Mouse (Mus musculus): ENCODE results near the gene Sphk1. TPM values are rescaled to one million over a fixed set of nuclear protein-coding genes. Genes with fewer than 3 reads are reported as not detected.

The Sphk1 gene
- total and polyA plus RNA-seq, 3 experiments = 53.5 to 127 TPM; not detected in 1

- TF ChIP-seq MXI1 (IDR thresholded peaks at IDR 0.05; ENCODE audit: low read depth, low read length) (peak; percentile 57), TAL1 (IDR thresholded peaks at IDR 0.05; ENCODE audit: low read length) (no peak)
Observed at GRCm38 (mm10) chr11:116581376-116581814, 50.7 kb downstream of the Sphk1 start, which contains the start of gene Ube2o (continued).

DNA sequence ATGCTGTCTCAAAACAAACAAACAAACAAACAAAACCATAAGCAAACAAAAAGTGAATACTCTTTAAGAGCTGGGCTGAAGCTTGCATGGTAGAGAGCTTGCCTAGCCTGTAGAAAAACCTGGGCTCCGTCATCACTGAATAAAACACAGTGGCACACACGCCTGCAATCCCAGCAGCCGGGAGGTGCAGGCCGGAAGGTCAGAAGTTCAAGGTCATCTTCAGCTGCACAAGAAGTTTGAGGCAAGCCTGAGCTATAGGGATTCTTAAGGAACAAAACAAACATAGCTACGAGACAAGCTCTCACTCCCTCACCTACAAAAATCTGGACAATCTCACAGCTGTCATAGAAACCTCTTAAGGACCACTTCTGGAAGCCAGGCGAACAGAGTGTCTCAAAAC is 55.0 kb downstream of the Sphk1 start:
- no peak for DNase-seq (ENCODE audit: low read depth, low spot score)

More for the DNA sequence above, 55.0 kb downstream of the Sphk1 start:
- Histone ChIP-seq H3K9me3 (replicated peaks; ENCODE audit: insufficient read depth, low read length) (no peaks in the 10 kb centered on the region), H3K36me3 (ENCODE audit: control insufficient read depth in 1 of 2, insufficient read depth in 2 of 2, low read length in 2 of 2) (peaks cover 0 to 8% of the 10 kb centered on the region in 2 experiments; a peak in 2 of 4 replicates), H3K79me2 (ENCODE audit: control insufficient read depth, insufficient read depth, low read length, poor library complexity) (peaks cover 5% of the 10 kb centered on the region), H3K9ac (ENCODE audit: control insufficient read depth, low read depth, low read length, poor library complexity, severe bottlenecking) (no peak overlapping the region), H3K27ac (ENCODE audit: control insufficient read depth, low read depth, low read length) (no peak overlapping the region), H3K4me1 (ENCODE audit: control insufficient read depth in 1 of 2, insufficient read depth in 2 of 2, low read length in 2 of 2) (peaks cover 7 to 22% of the 10 kb centered on the region in 2 experiments; a peak in 3 of 4 replicates), H3K4me3 (ENCODE audit: control insufficient read depth in 1 of 2, insufficient read depth in 1 of 2, low read depth in 2 of 2, low read length in 2 of 2) (no peak overlapping the region), H3K27me3 (ENCODE audit: control insufficient read depth in 1 of 2, insufficient read depth in 2 of 2, low read length in 2 of 2) (no peaks in the 10 kb centered on the region)
- TF ChIP-seq SMC3 (IDR thresholded peaks at IDR 0.05; ENCODE audit: low read depth, low read length) (no peak), POLR2A (IDR thresholded peaks at IDR 0.05; ENCODE audit: control insufficient read depth in 1 of 2, insufficient read depth in 1 of 2, low read depth in 1 of 2, low read length in 2 of 2, poor library complexity in 1 of 2) (no peak), POLR2AphosphoS2 (IDR thresholded peaks at IDR 0.05; ENCODE audit: low read length) (no peak), POLR2AphosphoS5 (IDR thresholded peaks at IDR 0.05; ENCODE audit: borderline replicate concordance, low read depth, low read length) (no peak), NELFE (IDR thresholded peaks at IDR 0.05; ENCODE audit: low read depth, low read length) (no peak), NRF1 (IDR thresholded peaks at IDR 0.05; ENCODE audit: insufficient read depth, low read depth, low read length, poor library complexity, severe bottlenecking) (no peak), MYB (IDR thresholded peaks at IDR 0.05; ENCODE audit: low read depth, low read length) (no peak), TCF12 (IDR thresholded peaks at IDR 0.05; ENCODE audit: low read depth, low read length) (no peak), RCOR1 (IDR thresholded peaks at IDR 0.05; ENCODE audit: low read depth, low read length) (no peak), CHD1 (IDR thresholded peaks at IDR 0.05; ENCODE audit: low read depth, low read length) (no peak), MYC (IDR thresholded peaks at IDR 0.05; ENCODE audit: low read depth, low read length) (no peak), ZC3H11A (IDR thresholded peaks at IDR 0.05; ENCODE audit: low read depth, low read length) (no peak), E2F4 (IDR thresholded peaks at IDR 0.05; ENCODE audit: borderline replicate concordance, low read depth, low read length) (no peak), ZKSCAN1 (IDR thresholded peaks at IDR 0.05; ENCODE audit: low read depth, low read length) (no peak), USF2 (IDR thresholded peaks at IDR 0.05; ENCODE audit: borderline replicate concordance in 1 of 2, insufficient read depth in 1 of 2, low read depth in 1 of 2, low read length in 2 of 2) (no peak), CTCF (IDR thresholded peaks at IDR 0.05 in 2 of 3, conservative IDR thresholded peaks at IDR 0.05 in 1 of 3; ENCODE audit: control insufficient read depth in 1 of 3, insufficient read depth in 1 of 3, low read depth in 2 of 3, low read length in 3 of 3, poor library complexity in 1 of 3, severe bottlenecking in 1 of 3) (no peak), ELF1 (IDR thresholded peaks at IDR 0.05; ENCODE audit: low read depth, low read length) (no peak), ZMIZ1 (IDR thresholded peaks at IDR 0.05; ENCODE audit: low read depth, low read length) (no peak)

Other genes with a start within 250 kb of the Sphk1 start
- gene Galr2, start 250.0 kb upstream of the Sphk1 start, total RNA-seq (2012; rRNA removed) = 0.20 and 0.35 TPM in 2 replicates
- 1 to 10 TPM in 1 of 2 experiments, not detected in 1; 1.2 TPM for gene Galr2, start 250.0 kb upstream of the Sphk1 start, polyA plus RNA-seq (2012; ENCODE audit: insufficient read depth in 1 of 2, insufficient read length in 2 of 2, low read depth in 1 of 2, low replicate concordance in 2 of 2, missing spikeins in 1 of 2)
- gene Exoc7, start 223.7 kb upstream of the Sphk1 start, total RNA-seq (2012; rRNA removed) = 41.0 and 49.0 TPM in 2 replicates
- 100 to 1,000 TPM in 1 of 2 experiments, 10 to 100 TPM in 1; 45.4 to 526 TPM for gene Exoc7, start 223.7 kb upstream of the Sphk1 start, polyA plus RNA-seq (2012; ENCODE audit: insufficient read depth in 1 of 2, insufficient read length in 2 of 2, low read depth in 1 of 2, low replicate concordance in 2 of 2, missing spikeins in 1 of 2)
- gene Foxj1, start 195.5 kb upstream of the Sphk1 start, total RNA-seq (2012; rRNA removed) = 0.08 TPM in 1 of 2 replicates, not detected in the other
- under 1 TPM in 1 of 2 experiments, not detected in 1; 0.07 TPM for gene Foxj1, start 195.5 kb upstream of the Sphk1 start, polyA plus RNA-seq (2012; ENCODE audit: insufficient read depth in 1 of 2, insufficient read length in 2 of 2, low read depth in 1 of 2, low replicate concordance in 2 of 2, missing spikeins in 1 of 2)
- 4.6 and 7.5 TPM in 2 replicates for gene Rnf157, start 117.9 kb upstream of the Sphk1 start, total RNA-seq (2012; rRNA removed)
- 10 to 100 TPM in 1 of 2 experiments, not detected in 1; 10.9 TPM for gene Rnf157, start 117.9 kb upstream of the Sphk1 start, polyA plus RNA-seq (2012; ENCODE audit: insufficient read depth in 1 of 2, insufficient read length in 2 of 2, low read depth in 1 of 2, low replicate concordance in 2 of 2, missing spikeins in 1 of 2)
- 56.8 and 66.2 TPM in 2 replicates for gene Ubald2, start 96.8 kb upstream of the Sphk1 start, total RNA-seq (2012; rRNA removed)
- 10 to 100 TPM in 1 of 2 experiments, not detected in 1; 77.7 TPM for gene Ubald2, start 96.8 kb upstream of the Sphk1 start, polyA plus RNA-seq (2012; ENCODE audit: insufficient read depth in 1 of 2, insufficient read length in 2 of 2, low read depth in 1 of 2, low replicate concordance in 2 of 2, missing spikeins in 1 of 2)
- gene Qrich2, start 64.7 kb upstream of the Sphk1 start, total RNA-seq (2012; rRNA removed) = not detected in 2 replicates
- gene Qrich2, start 64.7 kb upstream of the Sphk1 start, polyA plus RNA-seq (2012; ENCODE audit: insufficient read depth in 1 of 2, insufficient read length in 2 of 2, low read depth in 1 of 2, low replicate concordance in 2 of 2, missing spikeins in 1 of 2) = under 1 TPM in 1 of 2 experiments, not detected in 1; 0.11 TPM
- 142 and 155 TPM in 2 replicates for gene Prpsap1, start 36.7 kb upstream of the Sphk1 start, total RNA-seq (2012; rRNA removed)
- gene Prpsap1, start 36.7 kb upstream of the Sphk1 start, polyA plus RNA-seq (2012; ENCODE audit: insufficient read depth in 1 of 2, insufficient read length in 2 of 2, low read depth in 1 of 2, low replicate concordance in 2 of 2, missing spikeins in 1 of 2) = 100 to 1,000 TPM in 1 of 2 experiments, not detected in 1; 112 TPM
- 22.9 and 31.1 TPM in 2 replicates for gene Ube2o, start 50.5 kb downstream of the Sphk1 start, total RNA-seq (2012; rRNA removed)
- gene Ube2o, start 50.5 kb downstream of the Sphk1 start, polyA plus RNA-seq (2012; ENCODE audit: insufficient read depth in 1 of 2, insufficient read length in 2 of 2, low read depth in 1 of 2, low replicate concordance in 2 of 2, missing spikeins in 1 of 2) = 10 to 100 TPM in 1 of 2 experiments, not detected in 1; 42.8 TPM
- not detected in 2 replicates for gene Aanat, start 55.5 kb downstream of the Sphk1 start, total RNA-seq (2012; rRNA removed)
- gene Aanat, start 55.5 kb downstream of the Sphk1 start, polyA plus RNA-seq (2012; ENCODE audit: insufficient read depth in 1 of 2, insufficient read length in 2 of 2, low read depth in 1 of 2, low replicate concordance in 2 of 2, missing spikeins in 1 of 2) = not detected
- 6.4 and 7.7 TPM in 2 replicates for gene Rhbdf2, start 96.1 kb downstream of the Sphk1 start, total RNA-seq (2012; rRNA removed)
- 10 to 100 TPM in 1 of 2 experiments, not detected in 1; 13.7 TPM for gene Rhbdf2, start 96.1 kb downstream of the Sphk1 start, polyA plus RNA-seq (2012; ENCODE audit: insufficient read depth in 1 of 2, insufficient read length in 2 of 2, low read depth in 1 of 2, low replicate concordance in 2 of 2, missing spikeins in 1 of 2)
- gene Prcd, start 122.6 kb downstream of the Sphk1 start, total RNA-seq (2012; rRNA removed) = 50.0 and 72.2 TPM in 2 replicates
- gene Prcd, start 122.6 kb downstream of the Sphk1 start, polyA plus RNA-seq (2012; ENCODE audit: insufficient read depth in 1 of 2, insufficient read length in 2 of 2, low read depth in 1 of 2, low replicate concordance in 2 of 2, missing spikeins in 1 of 2) = 10 to 100 TPM in 1 of 2 experiments, not detected in 1; 44.4 TPM
- 2.1 and 2.2 TPM in 2 replicates for gene Cygb, start 123.4 kb downstream of the Sphk1 start, total RNA-seq (2012; rRNA removed)
- gene Cygb, start 123.4 kb downstream of the Sphk1 start, polyA plus RNA-seq (2012; ENCODE audit: insufficient read depth in 1 of 2, insufficient read length in 2 of 2, low read depth in 1 of 2, low replicate concordance in 2 of 2, missing spikeins in 1 of 2) = 1 to 10 TPM in 1 of 2 experiments, not detected in 1; 8.7 TPM
- gene St6galnac1, start 244.6 kb downstream of the Sphk1 start, total RNA-seq (2012; rRNA removed) = not detected in 2 replicates
- not detected for gene St6galnac1, start 244.6 kb downstream of the Sphk1 start, polyA plus RNA-seq (2012; ENCODE audit: insufficient read depth in 1 of 2, insufficient read length in 2 of 2, low read depth in 1 of 2, low replicate concordance in 2 of 2, missing spikeins in 1 of 2)